In genomic region chr3:78477689-78478088, GRCm38 (mm10) we compare ENCODE assay signal across 23 mouse cellular contexts.
DNase-seq lines count a peak whose midpoint lies in the region; ATAC-seq lines count a peak whose summit lies in the region.
"Had no signal": no experiment of that assay in that cellular context is flagged by ENCODE, and none has a peak within 500 bp of the region (broad histone marks: within the 10 kb centered on the region; RNA-seq: fewer than 3 reads in every experiment).

No protein-coding gene starts in this region.

- no peaks in the 10 kb centered on the region for H3K36me3 ChIP-seq in forebrain, embryonic 14.5 days (ENCODE audit: control insufficient read depth, insufficient read depth, low read length)
- no peaks in the 10 kb centered on the region for H3K36me3 ChIP-seq in forebrain, embryonic 10.5 days (replicated peaks)
- H3K36me3 ChIP-seq in embryonic facial prominence, embryonic 15.5 days: no peaks in the 10 kb centered on the region
- H3K36me3 ChIP-seq: heart, embryonic 13.5 days; limb, embryonic 13.5 days; liver, embryonic 13.5 days; midbrain, embryonic 10.5 days had no signal

- no peak for ATAC-seq in forebrain, embryonic 14.5 days
- ATAC-seq in embryonic facial prominence, embryonic 15.5 days (ENCODE audit: insufficient number of reproducible peaks, low FRiP score, low TSS enrichment, low read depth): peak; percentile 65
- ATAC-seq: inflammation-experienced regulatory T-cells, adult 6 months had no signal

- no peaks in the 10 kb centered on the region for H3K27me3 ChIP-seq in forebrain, embryonic 14.5 days (replicated peaks; ENCODE audit: control insufficient read depth, insufficient read depth, low read length)
- H3K27me3 ChIP-seq in forebrain, embryonic 10.5 days (ENCODE audit: poor library complexity, severe bottlenecking): no peaks in the 10 kb centered on the region
- no peaks in the 10 kb centered on the region for H3K27me3 ChIP-seq in embryonic facial prominence, embryonic 15.5 days
- H3K27me3 ChIP-seq: heart, embryonic 13.5 days; limb, embryonic 13.5 days; liver, embryonic 13.5 days had no signal

- no peak overlapping the region for H3K9ac ChIP-seq in forebrain, embryonic 14.5 days (ENCODE audit: low read length)
- H3K9ac ChIP-seq in embryonic facial prominence, embryonic 15.5 days: no peak overlapping the region
- H3K9ac ChIP-seq: heart, embryonic 13.5 days; limb, embryonic 13.5 days; liver, embryonic 13.5 days; lung, embryonic 14.5 days had no signal

- WGBS in forebrain, embryonic 14.5 days: 61% methylated on average over 2 of the region's 2 CpGs
- WGBS in forebrain, embryonic 10.5 days: 86% methylated on average over 2 of the region's 2 CpGs
- WGBS in embryonic facial prominence, embryonic 15.5 days: 65% methylated on average over 2 of the region's 2 CpGs

- H3K4me2 ChIP-seq in forebrain, embryonic 14.5 days (ENCODE audit: low read length): no peak overlapping the region
- H3K4me2 ChIP-seq in embryonic facial prominence, embryonic 15.5 days (replicated peaks): no peak overlapping the region
- H3K4me2 ChIP-seq: heart, embryonic 13.5 days; limb, embryonic 13.5 days; liver, embryonic 13.5 days; lung, embryonic 14.5 days had no signal

- DNase-seq in forebrain, embryonic 14.5 days (ENCODE audit: low spot score): peak; percentile 25
- DNase-seq in forebrain, embryonic 10.5 days (ENCODE audit: extremely low spot score, low spot score): no peak
- DNase-seq in layer of hippocampus, adult 9-11 months: peak; percentile 10
- no peak for DNase-seq in layer of hippocampus, postnatal 10 days (ENCODE audit: low spot score in 2 of 2)
- DNase-seq in brain, adult 2 months (ENCODE audit: low read depth, low spot score): peak; percentile 16
- no peak for DNase-seq in right cerebral cortex, adult 2 months (ENCODE audit: low spot score in 2 of 2)
- DNase-seq: adrenal gland, adult 8-10 months; cerebellum, adult 11-12 months; cerebellum, postnatal 14 days; heart, adult 11 months; kidney, adult 2 months; kidney, postnatal 10 days; liver, embryonic 13.5 days; lung, embryonic 14.5 days; lung, postnatal 4 days had no signal

- no peaks in the 10 kb centered on the region for H3K9me3 ChIP-seq in forebrain, embryonic 14.5 days (replicated peaks; ENCODE audit: control insufficient read depth, low read length)
- no peaks in the 10 kb centered on the region for H3K9me3 ChIP-seq in forebrain, embryonic 10.5 days
- H3K9me3 ChIP-seq in embryonic facial prominence, embryonic 15.5 days (replicated peaks): no peaks in the 10 kb centered on the region
- H3K9me3 ChIP-seq: heart, embryonic 13.5 days; limb, embryonic 13.5 days; liver, embryonic 13.5 days; midbrain, embryonic 10.5 days had no signal

- no peak overlapping the region for H3K4me3 ChIP-seq in forebrain, embryonic 14.5 days (ENCODE audit: low read depth, low read length)
- H3K4me3 ChIP-seq in forebrain, embryonic 10.5 days: no peak overlapping the region
- no peak overlapping the region for H3K4me3 ChIP-seq in embryonic facial prominence, embryonic 15.5 days (replicated peaks)
- H3K4me3 ChIP-seq: erythroblast, embryonic 14.5 days; heart, embryonic 13.5 days; layer of hippocampus, adult 2 months; limb, embryonic 13.5 days; liver, embryonic 13.5 days; midbrain, embryonic 10.5 days had no signal

- no peaks in the 10 kb centered on the region for H3K4me1 ChIP-seq in forebrain, embryonic 14.5 days (ENCODE audit: control insufficient read depth, insufficient read depth, low read length)
- no peaks in the 10 kb centered on the region for H3K4me1 ChIP-seq in forebrain, embryonic 10.5 days
- H3K4me1 ChIP-seq in embryonic facial prominence, embryonic 15.5 days: no peaks in the 10 kb centered on the region
- H3K4me1 ChIP-seq: heart, embryonic 13.5 days; limb, embryonic 13.5 days; liver, embryonic 13.5 days; midbrain, embryonic 10.5 days had no signal

- H3K27ac ChIP-seq in forebrain, embryonic 14.5 days (ENCODE audit: low read depth, low read length): no peak overlapping the region
- H3K27ac ChIP-seq in forebrain, embryonic 10.5 days: no peak overlapping the region
- H3K27ac ChIP-seq in embryonic facial prominence, embryonic 15.5 days (replicated peaks): no peak overlapping the region
- H3K27ac ChIP-seq: heart, embryonic 13.5 days; layer of hippocampus, adult 2 months; limb, embryonic 13.5 days; liver, embryonic 13.5 days; midbrain, embryonic 10.5 days; stomach, postnatal 0 days had no signal

Comparison
In these comparisons a context has a peak if more than half of its experiments do, and no peak if none do; other contexts are left out.
1. DNase-seq: peak in forebrain, embryonic 14.5 days (single experiment), layer of hippocampus, adult 9-11 months (single experiment) and brain, adult 2 months (single experiment); none in forebrain, embryonic 10.5 days (single experiment), layer of hippocampus, postnatal 10 days (0 of 2) and right cerebral cortex, adult 2 months (0 of 2).